Comparison of ENCODE assay signal across 24 mouse cellular contexts in genomic region chr4:115083031-115083430, GRCm38 (mm10). TPM values are rescaled to one million over a fixed set of nuclear protein-coding genes. Genes with fewer than 3 reads are reported as not detected.
DNase-seq lines count a peak whose midpoint lies in the region; ATAC-seq and TF ChIP-seq lines count a peak whose summit lies in the region.
"Had no signal": no experiment of that assay in that cellular context is flagged by ENCODE, and none has a peak within 500 bp of the region (broad histone marks: within the 10 kb centered on the region; RNA-seq: fewer than 3 reads in every experiment).

No protein-coding gene starts in this region.

- ATAC-seq in hindbrain, embryonic 16.5 days: peak; percentile 8; the same call in 1 of the 2 replicates
- no peak for ATAC-seq in hindbrain, embryonic 14.5 days (ENCODE audit: low FRiP score)
- no peak for ATAC-seq in midbrain, postnatal 0 days (ENCODE audit: low FRiP score)
- ATAC-seq in midbrain, embryonic 15.5 days (replicated peaks): no peak
- ATAC-seq: forebrain, embryonic 13.5 days; forebrain, embryonic 15.5 days; forebrain, postnatal 0 days had no signal

- peaks cover 6% of the 10 kb centered on the region; the same call in 1 of the 2 replicates for H3K27me3 ChIP-seq in hindbrain, embryonic 16.5 days (replicated peaks; ENCODE audit: control insufficient read depth, insufficient read depth, low read length)
- peaks cover 10% of the 10 kb centered on the region; the same call in 1 of the 2 replicates for H3K27me3 ChIP-seq in hindbrain, embryonic 14.5 days (ENCODE audit: control insufficient read depth, insufficient read depth, low read length)
- no peaks in the 10 kb centered on the region for H3K27me3 ChIP-seq in midbrain, postnatal 0 days (ENCODE audit: insufficient read depth, low read length)
- peaks cover 4% of the 10 kb centered on the region for H3K27me3 ChIP-seq in midbrain, embryonic 15.5 days (replicated peaks)

- no peak for DNase-seq in hindbrain, embryonic 14.5 days (ENCODE audit: low spot score)
- peak; percentile 13 for DNase-seq in kidney, adult 18-20 months
- DNase-seq in kidney, adult 9 months: no peak
- peak; percentile 38 for DNase-seq in midbrain, postnatal 0 days (ENCODE audit: low spot score)
- peak; percentile 10 for DNase-seq in adipocyte (ENCODE audit: low spot score)
- DNase-seq in spleen, adult 12 weeks (ENCODE audit: low spot score): no peak
- DNase-seq: adrenal gland, adult 8-10 months; adrenal gland, postnatal 14 days; adrenal gland, postnatal 36 days; cerebellum, adult 11 months; cerebellum, adult 18-20 months; cerebellum, adult 8-10 months; cerebellum, adult 9-11 months; cerebellum, postnatal 25 days; forebrain, postnatal 0 days had no signal

- no peak overlapping the region for H3K9ac ChIP-seq in hindbrain, embryonic 16.5 days (ENCODE audit: low read depth, low read length)
- H3K9ac ChIP-seq in hindbrain, embryonic 14.5 days: no peak overlapping the region
- H3K9ac ChIP-seq in midbrain, postnatal 0 days (replicated peaks; ENCODE audit: low read length, poor library complexity, severe bottlenecking): no peak overlapping the region
- no peak overlapping the region for H3K9ac ChIP-seq in midbrain, embryonic 15.5 days
- H3K9ac ChIP-seq: embryonic facial prominence, embryonic 12.5 days; forebrain, embryonic 13.5 days; forebrain, embryonic 15.5 days; forebrain, postnatal 0 days had no signal

- no peaks in the 10 kb centered on the region for H3K9me3 ChIP-seq in hindbrain, embryonic 16.5 days (ENCODE audit: control insufficient read depth, low read length)
- no peaks in the 10 kb centered on the region for H3K9me3 ChIP-seq in hindbrain, embryonic 14.5 days (ENCODE audit: control insufficient read depth, low read length)
- no peaks in the 10 kb centered on the region for H3K9me3 ChIP-seq in midbrain, postnatal 0 days (ENCODE audit: low read length)
- no peaks in the 10 kb centered on the region for H3K9me3 ChIP-seq in midbrain, embryonic 15.5 days
- H3K9me3 ChIP-seq: embryonic facial prominence, embryonic 10.5 days; embryonic facial prominence, embryonic 12.5 days; forebrain, embryonic 13.5 days; forebrain, embryonic 15.5 days had no signal

- no peaks in the 10 kb centered on the region for H3K36me3 ChIP-seq in hindbrain, embryonic 16.5 days (ENCODE audit: control insufficient read depth, insufficient read depth, low read length)
- H3K36me3 ChIP-seq in hindbrain, embryonic 14.5 days (replicated peaks; ENCODE audit: control insufficient read depth, insufficient read depth): no peaks in the 10 kb centered on the region
- H3K36me3 ChIP-seq in midbrain, postnatal 0 days (ENCODE audit: insufficient read depth, low read length): no peaks in the 10 kb centered on the region
- no peaks in the 10 kb centered on the region for H3K36me3 ChIP-seq in midbrain, embryonic 15.5 days (replicated peaks)
- H3K36me3 ChIP-seq: embryonic facial prominence, embryonic 10.5 days; embryonic facial prominence, embryonic 12.5 days; forebrain, embryonic 15.5 days had no signal

- no peak overlapping the region for H3K27ac ChIP-seq in hindbrain, embryonic 16.5 days (ENCODE audit: low read depth, low read length)
- no peak overlapping the region for H3K27ac ChIP-seq in hindbrain, embryonic 14.5 days
- no peak overlapping the region for H3K27ac ChIP-seq in midbrain, postnatal 0 days (ENCODE audit: low read depth, low read length)
- H3K27ac ChIP-seq in midbrain, embryonic 15.5 days: no peak overlapping the region
- H3K27ac ChIP-seq: embryonic facial prominence, embryonic 10.5 days; embryonic facial prominence, embryonic 12.5 days; forebrain, embryonic 13.5 days; forebrain, embryonic 15.5 days had no signal

- H3K4me1 ChIP-seq in hindbrain, embryonic 16.5 days (ENCODE audit: control insufficient read depth, insufficient read depth, low read depth, low read length): peaks cover 15% of the 10 kb centered on the region
- H3K4me1 ChIP-seq in hindbrain, embryonic 14.5 days (replicated peaks; ENCODE audit: control insufficient read depth, insufficient read depth, low read length): peaks cover 12% of the 10 kb centered on the region
- peaks cover 4% of the 10 kb centered on the region; the same call in 1 of the 2 replicates for H3K4me1 ChIP-seq in midbrain, postnatal 0 days (ENCODE audit: insufficient read depth, low read length)
- H3K4me1 ChIP-seq in midbrain, embryonic 15.5 days: peaks cover 17% of the 10 kb centered on the region
- H3K4me1 ChIP-seq: embryonic facial prominence, embryonic 12.5 days had no signal

- WGBS in hindbrain, embryonic 16.5 days: 75% methylated on average over 3 of the region's 3 CpGs
- WGBS in hindbrain, embryonic 14.5 days: 81% methylated on average over 3 of the region's 3 CpGs
- 78% methylated on average over 3 of the region's 3 CpGs for WGBS in midbrain, postnatal 0 days
- 83% methylated on average over 3 of the region's 3 CpGs for WGBS in midbrain, embryonic 15.5 days

- TF ChIP-seq CTCF in midbrain, postnatal 0 days (IDR thresholded peaks at IDR 0.05): no peak

- no peak overlapping the region for H3K4me3 ChIP-seq in hindbrain, embryonic 16.5 days (ENCODE audit: low read length)
- no peak overlapping the region for H3K4me3 ChIP-seq in hindbrain, embryonic 14.5 days (replicated peaks; ENCODE audit: low read length)
- H3K4me3 ChIP-seq in midbrain, postnatal 0 days (ENCODE audit: low read depth, low read length): no peak overlapping the region
- H3K4me3 ChIP-seq in midbrain, embryonic 15.5 days: no peak overlapping the region
- H3K4me3 ChIP-seq: embryonic facial prominence, embryonic 10.5 days; embryonic facial prominence, embryonic 12.5 days; forebrain, embryonic 13.5 days; forebrain, embryonic 15.5 days had no signal

- H3K4me2 ChIP-seq in hindbrain, embryonic 16.5 days (ENCODE audit: low read length): no peak overlapping the region
- no peak overlapping the region for H3K4me2 ChIP-seq in hindbrain, embryonic 14.5 days (replicated peaks)
- no peak overlapping the region for H3K4me2 ChIP-seq in midbrain, postnatal 0 days (ENCODE audit: low read depth, low read length, poor library complexity, severe bottlenecking)
- H3K4me2 ChIP-seq in midbrain, embryonic 15.5 days: no peak overlapping the region
- H3K4me2 ChIP-seq: embryonic facial prominence, embryonic 12.5 days; forebrain, embryonic 13.5 days; forebrain, embryonic 15.5 days had no signal

RNA-seq across cellular contexts. Expression of gene Pdzk1ip1, which starts 5.5 kb away (rescaled TPM):
- polyA plus RNA-seq in hindbrain, embryonic 16.5 days (2015; fragmentation: Nextera tagmentation; extraction: Ambion mirVana): 2.3 and 3.0 TPM in 2 replicates
- polyA plus RNA-seq in hindbrain, embryonic 14.5 days (2014; fragmentation: Nextera tagmentation; extraction: Ambion mirVana): 3.0 and 3.7 TPM in 2 replicates
- total RNA-seq in midbrain, postnatal 0 days (2014; rRNA removed): 1.3 and 1.9 TPM in 2 replicates
- 3.0 and 3.7 TPM in 2 replicates for polyA plus RNA-seq in midbrain, postnatal 0 days (2015; fragmentation: Nextera tagmentation; extraction: Ambion mirVana)
- 3.0 and 3.8 TPM in 2 replicates for polyA plus RNA-seq in midbrain, embryonic 15.5 days (2015; fragmentation: Nextera tagmentation; extraction: Ambion mirVana)
- total RNA-seq: adrenal gland, postnatal 36 days; forebrain, postnatal 0 days; MEL had no signal
- polyA plus RNA-seq: C2C12 had no signal

RNA-seq across cellular contexts. Expression of gene Tal1, which starts 26.8 kb away (rescaled TPM):
- polyA plus RNA-seq in hindbrain, embryonic 16.5 days (2015; fragmentation: Nextera tagmentation; extraction: Ambion mirVana): 1.2 and 2.0 TPM in 2 replicates
- polyA plus RNA-seq in hindbrain, embryonic 14.5 days (2014; fragmentation: Nextera tagmentation; extraction: Ambion mirVana): 5.6 and 7.4 TPM in 2 replicates
- total RNA-seq in midbrain, postnatal 0 days (2014; rRNA removed): 64.8 and 73.5 TPM in 2 replicates
- polyA plus RNA-seq in midbrain, postnatal 0 days (2015; fragmentation: Nextera tagmentation; extraction: Ambion mirVana): 6.6 and 6.8 TPM in 2 replicates
- polyA plus RNA-seq in midbrain, embryonic 15.5 days (2015; fragmentation: Nextera tagmentation; extraction: Ambion mirVana): 7.9 and 8.5 TPM in 2 replicates

RNA-seq across cellular contexts. Expression of gene Cyp4x1, which starts 51.0 kb away (rescaled TPM):
- 11.6 and 11.8 TPM in 2 replicates for polyA plus RNA-seq in hindbrain, embryonic 16.5 days (2015; fragmentation: Nextera tagmentation; extraction: Ambion mirVana)
- 10.2 and 11.5 TPM in 2 replicates for polyA plus RNA-seq in hindbrain, embryonic 14.5 days (2014; fragmentation: Nextera tagmentation; extraction: Ambion mirVana)
- total RNA-seq in midbrain, postnatal 0 days (2014; rRNA removed): 24.7 and 30.2 TPM in 2 replicates
- 11.3 and 12.0 TPM in 2 replicates for polyA plus RNA-seq in midbrain, postnatal 0 days (2015; fragmentation: Nextera tagmentation; extraction: Ambion mirVana)
- polyA plus RNA-seq in midbrain, embryonic 15.5 days (2015; fragmentation: Nextera tagmentation; extraction: Ambion mirVana): 10.7 and 11.0 TPM in 2 replicates
- total RNA-seq: adrenal gland, adult 18-20 months; adrenal gland, adult 8-10 months; adrenal gland, postnatal 14 days; adrenal gland, postnatal 36 days had no signal
- polyA plus RNA-seq: C2C12 had no signal

Comparison
In these comparisons a context has a peak if more than half of its experiments do, and no peak if none do; other contexts are left out.
1. DNase-seq: peak in kidney, adult 18-20 months (single experiment), midbrain, postnatal 0 days (single experiment) and adipocyte (single experiment); none in hindbrain, embryonic 14.5 days (single experiment), kidney, adult 9 months (single experiment) and spleen, adult 12 weeks (single experiment).